Comparison of ENCODE assay signal across 9 mouse cellular contexts in the genomic region with DNA sequence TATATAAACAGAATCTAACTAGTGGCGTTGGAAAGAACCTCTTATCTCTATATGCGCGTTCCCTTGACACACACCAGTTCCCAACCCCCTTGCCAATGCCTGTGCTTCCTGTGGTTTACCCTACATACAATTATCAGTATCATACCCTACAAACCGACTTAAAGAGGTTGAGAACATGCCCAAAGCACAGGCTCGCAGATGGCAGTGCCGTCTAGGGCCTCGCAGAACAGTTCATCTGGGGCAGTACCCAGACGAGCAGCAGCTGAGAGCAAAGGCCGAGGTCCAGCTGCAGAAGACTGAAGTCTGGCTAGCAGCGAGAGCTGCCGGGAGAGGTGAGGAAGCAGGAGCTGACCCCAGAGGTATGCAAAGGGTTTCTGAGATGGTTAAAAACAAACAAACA. TPM values are rescaled to one million over a fixed set of nuclear protein-coding genes. Genes with fewer than 3 reads are reported as not detected.
DNase-seq lines count a peak whose midpoint lies in the region; ATAC-seq and TF ChIP-seq lines count a peak whose summit lies in the region.
"Had no signal": no experiment of that assay in that cellular context is flagged by ENCODE, and none has a peak within 500 bp of the region (broad histone marks: within the 10 kb centered on the region; RNA-seq: fewer than 3 reads in every experiment).

No protein-coding gene starts in this region.

- no peak overlapping the region for H3K4me3 ChIP-seq in hindbrain, postnatal 0 days (ENCODE audit: low read length)
- H3K4me3 ChIP-seq in hindbrain, embryonic 12.5 days, result no peak overlapping the region
- H3K4me3 ChIP-seq in embryonic facial prominence, embryonic 11.5 days (ENCODE audit: low read depth, low read length), result no peak overlapping the region
- no peak overlapping the region for H3K4me3 ChIP-seq in neural tube, embryonic 15.5 days (replicated peaks)
- H3K4me3 ChIP-seq: forebrain, embryonic 15.5 days had no signal

- H3K9me3 ChIP-seq in hindbrain, postnatal 0 days (ENCODE audit: low read length), result no peaks in the 10 kb centered on the region
- no peaks in the 10 kb centered on the region for H3K9me3 ChIP-seq in hindbrain, embryonic 12.5 days (replicated peaks)
- H3K9me3 ChIP-seq in embryonic facial prominence, embryonic 11.5 days (replicated peaks; ENCODE audit: control insufficient read depth, low read length), result no peaks in the 10 kb centered on the region
- H3K9me3 ChIP-seq in neural tube, embryonic 15.5 days (replicated peaks), result no peaks in the 10 kb centered on the region
- H3K9me3 ChIP-seq: forebrain, embryonic 15.5 days had no signal

- ATAC-seq in hindbrain, postnatal 0 days, result no peak
- ATAC-seq in hindbrain, embryonic 12.5 days (ENCODE audit: low FRiP score), result no peak
- no peak for ATAC-seq in embryonic facial prominence, embryonic 11.5 days (replicated peaks; ENCODE audit: insufficient number of reproducible peaks, low FRiP score, low TSS enrichment, low read depth)
- no peak for ATAC-seq in neural tube, embryonic 15.5 days (ENCODE audit: low FRiP score)
- ATAC-seq: forebrain, embryonic 15.5 days had no signal

- 68% methylated on average over 11 of the region's 11 CpGs for WGBS in hindbrain, postnatal 0 days
- 75% methylated on average over 11 of the region's 11 CpGs for WGBS in hindbrain, embryonic 12.5 days
- WGBS in embryonic facial prominence, embryonic 11.5 days, result 52% methylated on average over 11 of the region's 11 CpGs
- WGBS in neural tube, embryonic 15.5 days, result 74% methylated on average over 11 of the region's 11 CpGs

- H3K27ac ChIP-seq in hindbrain, postnatal 0 days, result peak overlapping the region; percentile 11; the same call in 1 of the 2 replicates
- no peak overlapping the region; the same call in 1 of the 2 replicates for H3K27ac ChIP-seq in hindbrain, embryonic 12.5 days
- peak overlapping the region; percentile 38; the same call in 1 of the 2 replicates for H3K27ac ChIP-seq in embryonic facial prominence, embryonic 11.5 days (replicated peaks; ENCODE audit: low read depth, low read length)
- peak overlapping the region; percentile 41 for H3K27ac ChIP-seq in neural tube, embryonic 15.5 days (replicated peaks)
- H3K27ac ChIP-seq: forebrain, embryonic 15.5 days had no signal

- H3K36me3 ChIP-seq in hindbrain, postnatal 0 days (ENCODE audit: insufficient read depth, low read length), result no peaks in the 10 kb centered on the region
- H3K36me3 ChIP-seq in hindbrain, embryonic 12.5 days, result no peaks in the 10 kb centered on the region
- no peaks in the 10 kb centered on the region for H3K36me3 ChIP-seq in embryonic facial prominence, embryonic 11.5 days (replicated peaks; ENCODE audit: control insufficient read depth, insufficient read depth, low read depth, low read length)
- H3K36me3 ChIP-seq in neural tube, embryonic 15.5 days, result peaks cover 3% of the 10 kb centered on the region; the same call in 1 of the 2 replicates
- H3K36me3 ChIP-seq: forebrain, embryonic 15.5 days had no signal

- no peaks in the 10 kb centered on the region for H3K27me3 ChIP-seq in hindbrain, postnatal 0 days (ENCODE audit: insufficient read depth, low read length)
- H3K27me3 ChIP-seq in hindbrain, embryonic 12.5 days, result no peaks in the 10 kb centered on the region
- H3K27me3 ChIP-seq in embryonic facial prominence, embryonic 11.5 days (ENCODE audit: control insufficient read depth, insufficient read depth, low read length), result no peaks in the 10 kb centered on the region
- H3K27me3 ChIP-seq in neural tube, embryonic 15.5 days (replicated peaks), result no peaks in the 10 kb centered on the region
- H3K27me3 ChIP-seq: forebrain, embryonic 15.5 days had no signal

- no peak overlapping the region for H3K4me2 ChIP-seq in hindbrain, postnatal 0 days (ENCODE audit: low read depth, low read length)
- H3K4me2 ChIP-seq in hindbrain, embryonic 12.5 days (replicated peaks), result no peak overlapping the region
- no peak overlapping the region for H3K4me2 ChIP-seq in embryonic facial prominence, embryonic 11.5 days (ENCODE audit: low read depth, low read length)
- H3K4me2 ChIP-seq in neural tube, embryonic 15.5 days, result no peak overlapping the region
- H3K4me2 ChIP-seq: forebrain, embryonic 15.5 days had no signal

- H3K9ac ChIP-seq in hindbrain, postnatal 0 days (replicated peaks; ENCODE audit: low read length), result no peak overlapping the region
- no peak overlapping the region for H3K9ac ChIP-seq in hindbrain, embryonic 12.5 days
- H3K9ac ChIP-seq in embryonic facial prominence, embryonic 11.5 days (replicated peaks; ENCODE audit: low read length), result peak overlapping the region; percentile 9; the same call in 1 of the 2 replicates
- no peak overlapping the region for H3K9ac ChIP-seq in neural tube, embryonic 15.5 days (replicated peaks)
- H3K9ac ChIP-seq: forebrain, embryonic 15.5 days had no signal

- H3K4me1 ChIP-seq in hindbrain, postnatal 0 days (ENCODE audit: insufficient read depth, low read length), result no peaks in the 10 kb centered on the region
- H3K4me1 ChIP-seq in hindbrain, embryonic 12.5 days, result peaks cover 8% of the 10 kb centered on the region; the same call in 1 of the 2 replicates
- peaks cover 5% of the 10 kb centered on the region for H3K4me1 ChIP-seq in embryonic facial prominence, embryonic 11.5 days (ENCODE audit: control insufficient read depth, insufficient read depth, low read length)
- peaks cover 12% of the 10 kb centered on the region; the same call in 1 of the 2 replicates for H3K4me1 ChIP-seq in neural tube, embryonic 15.5 days

- DNase-seq in hindbrain, postnatal 0 days (ENCODE audit: low spot score), result no peak
- no peak for DNase-seq in embryonic facial prominence, embryonic 11.5 days (ENCODE audit: low spot score)
- peak; percentile 55 for DNase-seq in kidney, postnatal 10 days
- no peak for DNase-seq in layer of hippocampus, adult 9-10 months (ENCODE audit: low spot score)
- no peak for DNase-seq in gastrocnemius, postnatal 25 days
- no peak for DNase-seq in adrenal gland, postnatal 4 days (ENCODE audit: low spot score in 2 of 2)

- no peak for TF ChIP-seq CTCF in hindbrain, postnatal 0 days (IDR thresholded peaks at IDR 0.05; ENCODE audit: low read depth)

RNA-seq across cellular contexts. Expression of a gene that starts 21.5 kb away (rescaled TPM):
- 16.2 and 16.9 TPM in 2 replicates for total RNA-seq in hindbrain, postnatal 0 days (2014; rRNA removed)
- polyA plus RNA-seq in hindbrain, postnatal 0 days (2015; fragmentation: Nextera tagmentation; extraction: Ambion mirVana), result 15.1 and 17.2 TPM in 2 replicates
- 13.8 and 15.3 TPM in 2 replicates for polyA plus RNA-seq in hindbrain, embryonic 12.5 days (2016; fragmentation: Nextera tagmentation; extraction: Ambion mirVana)
- 8.4 and 9.7 TPM in 2 replicates for polyA plus RNA-seq in embryonic facial prominence, embryonic 11.5 days (2014; fragmentation: Nextera tagmentation; extraction: Ambion mirVana)
- 18.4 and 20.7 TPM in 2 replicates for polyA plus RNA-seq in neural tube, embryonic 15.5 days (2015; fragmentation: Nextera tagmentation; extraction: Ambion mirVana)
- total RNA-seq in gastrocnemius, postnatal 25 days (2021), result 10 to 100 TPM; 10.4 to 10.5 TPM
- total RNA-seq in adrenal gland, postnatal 4 days (2021), result 10 to 100 TPM; 36.4 to 39.8 TPM
